Mouse (Mus musculus) neural tube, embryonic 13.5 days (tissue): ENCODE results near the gene Cdk18. TPM values are rescaled to one million over a fixed set of nuclear protein-coding genes. Genes with fewer than 3 reads are reported as not detected.

ENCODE experiments used
- ATAC-seq: fragments of 200-750 bp; cut with Nextera tagmentation; 2 replicates; pipeline ENCODE4 v1.8.0; 2017; ENCODE audit warnings: low read depth, mild to moderate bottlenecking, moderate TSS enrichment, moderate library complexity
- H3K27ac ChIP-seq: fragments of 300-500 bp; sonication (generic); replicated peaks from 2 replicates; pipeline ENCODE4 v1.5.1; 2015; ENCODE audit warnings: moderate library complexity, mild to moderate bottlenecking, inconsistent platforms
- H3K27me3 ChIP-seq: fragments of 300-500 bp; sonication (generic); 2 replicates; pipeline ENCODE4 v1.6.1; 2015; ENCODE audit warnings: mild to moderate bottlenecking, inconsistent platforms
- H3K36me3 ChIP-seq: fragments of 300-500 bp; sonication (generic); 2 replicates; pipeline ENCODE4 v1.6.1; 2015; ENCODE audit warnings: mild to moderate bottlenecking, inconsistent platforms
- H3K4me1 ChIP-seq: fragments of 300-500 bp; sonication (generic); replicated peaks from 2 replicates; pipeline ENCODE4 v1.6.1; 2015; ENCODE audit warnings: inconsistent platforms
- H3K4me2 ChIP-seq: fragments of 300-500 bp; sonication (generic); 2 replicates; pipeline ENCODE4 v1.6.1; 2015; ENCODE audit warnings: inconsistent platforms, mild to moderate bottlenecking, moderate library complexity
- H3K4me3 ChIP-seq: fragments of 300-500 bp; sonication (generic); 2 replicates; pipeline ENCODE4 v1.5.1; 2015; ENCODE audit warnings: mild to moderate bottlenecking, inconsistent platforms
- H3K9ac ChIP-seq: fragments of 300-500 bp; sonication (generic); 2 replicates; pipeline ENCODE4 v1.6.1; 2015; ENCODE audit warnings: moderate library complexity, mild to moderate bottlenecking, inconsistent platforms
- H3K9me3 ChIP-seq: fragments of 300-500 bp; sonication (generic); 2 replicates; pipeline ENCODE4 v1.6.1; 2016; ENCODE audit warnings: inconsistent platforms
- WGBS: fragments of 180-500 bp; shearing (Covaris S2); methylation state at CpG from one replicate; pipeline ENCODE4 v1.1.7; 2015; 5-methylcytosine and 5-hydroxymethylcytosine counted together
- polyA plus RNA-seq: library from polyadenylated mRNA; unstranded; fragments of >200 nt; fragmentation: Nextera tagmentation; extraction: Ambion mirVana; gene quantifications from 2 replicates; pipeline ENCODE4 v1.2.1, GENCODE M21; 2015

The Cdk18 gene
- polyA plus RNA-seq, 1 experiment from 2014 or later = 0.47 TPM

DNA sequence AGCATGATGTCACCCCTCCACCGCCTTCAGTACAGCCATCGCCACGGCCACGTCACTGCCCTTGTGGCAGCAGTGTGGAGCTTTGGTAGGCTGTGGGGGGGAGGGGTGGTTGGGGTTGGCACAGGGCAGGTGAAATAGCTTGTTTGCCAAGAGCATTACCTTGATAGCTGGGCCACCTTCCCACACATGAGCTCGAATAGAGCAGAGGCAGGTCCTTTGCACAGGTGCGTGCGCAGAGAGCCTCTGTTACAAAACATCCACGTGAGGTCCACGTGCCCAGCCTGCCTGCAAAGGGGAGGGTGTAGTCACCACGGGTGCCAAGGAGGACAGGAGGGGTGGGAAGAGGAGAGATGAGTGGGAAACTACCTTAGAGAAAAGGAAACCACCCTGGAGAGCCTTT is 63.9 kb downstream of the Cdk18 start:
- Histone ChIP-seq H3K4me1 (no peaks in the 10 kb centered on the region), H3K9ac (no peak overlapping the region), H3K4me3 (no peak overlapping the region), H3K36me3 (no peaks in the 10 kb centered on the region), H3K4me2 (no peak overlapping the region), H3K27ac (no peak overlapping the region), H3K9me3 (no peaks in the 10 kb centered on the region), H3K27me3 (peaks cover 4% of the 10 kb centered on the region; the same call in 1 of the 2 replicates)
- 89% methylated on average over 10 of the region's 10 CpGs for WGBS
- ATAC-seq = no peak

- H3K9ac ChIP-seq = no peak overlapping the region
- no peaks in the 10 kb centered on the region for H3K36me3 ChIP-seq
- H3K4me1 ChIP-seq = peaks cover 13% of the 10 kb centered on the region
- H3K27ac ChIP-seq = no peak overlapping the region
- H3K4me3 ChIP-seq = no peak overlapping the region
- 93% methylated on average over 3 of the region's 3 CpGs for WGBS
- no peak overlapping the region for H3K4me2 ChIP-seq
- no peak for ATAC-seq
- H3K9me3 ChIP-seq = no peaks in the 10 kb centered on the region
- H3K27me3 ChIP-seq = peaks cover 52% of the 10 kb centered on the region
These were observed 68.8 kb downstream of the Cdk18 start for GRCm38 (mm10) chr1:132070659-132071058.

DNA sequence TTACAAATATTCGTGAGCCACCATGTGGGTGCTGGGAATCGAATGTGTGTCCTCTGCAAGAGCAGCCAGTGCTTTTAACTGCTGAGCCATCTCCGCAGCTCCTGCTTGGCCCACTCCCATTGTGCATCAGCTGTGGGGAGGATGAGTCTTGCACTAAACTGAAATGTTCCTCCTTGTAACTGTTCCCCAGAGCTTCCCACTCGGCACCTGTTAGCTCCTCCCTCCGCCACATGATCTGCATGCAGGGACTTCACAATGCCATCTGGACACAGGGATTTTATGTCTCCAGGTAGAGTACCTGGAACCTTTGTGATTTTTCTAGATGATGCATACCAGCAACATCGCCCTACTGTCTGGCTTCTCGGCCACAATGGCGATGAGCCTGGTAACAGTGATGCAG is 70.0 kb downstream of the Cdk18 start:
- Histone ChIP-seq H3K4me2 (no peak overlapping the region), H3K27me3 (peaks cover 62% of the 10 kb centered on the region), H3K36me3 (no peaks in the 10 kb centered on the region), H3K9me3 (no peaks in the 10 kb centered on the region), H3K4me3 (no peak overlapping the region), H3K9ac (no peak overlapping the region), H3K27ac (no peak overlapping the region), H3K4me1 (peaks cover 13% of the 10 kb centered on the region)
- WGBS = 80% methylated on average over 8 of the region's 8 CpGs
- ATAC-seq = no peak

DNA sequence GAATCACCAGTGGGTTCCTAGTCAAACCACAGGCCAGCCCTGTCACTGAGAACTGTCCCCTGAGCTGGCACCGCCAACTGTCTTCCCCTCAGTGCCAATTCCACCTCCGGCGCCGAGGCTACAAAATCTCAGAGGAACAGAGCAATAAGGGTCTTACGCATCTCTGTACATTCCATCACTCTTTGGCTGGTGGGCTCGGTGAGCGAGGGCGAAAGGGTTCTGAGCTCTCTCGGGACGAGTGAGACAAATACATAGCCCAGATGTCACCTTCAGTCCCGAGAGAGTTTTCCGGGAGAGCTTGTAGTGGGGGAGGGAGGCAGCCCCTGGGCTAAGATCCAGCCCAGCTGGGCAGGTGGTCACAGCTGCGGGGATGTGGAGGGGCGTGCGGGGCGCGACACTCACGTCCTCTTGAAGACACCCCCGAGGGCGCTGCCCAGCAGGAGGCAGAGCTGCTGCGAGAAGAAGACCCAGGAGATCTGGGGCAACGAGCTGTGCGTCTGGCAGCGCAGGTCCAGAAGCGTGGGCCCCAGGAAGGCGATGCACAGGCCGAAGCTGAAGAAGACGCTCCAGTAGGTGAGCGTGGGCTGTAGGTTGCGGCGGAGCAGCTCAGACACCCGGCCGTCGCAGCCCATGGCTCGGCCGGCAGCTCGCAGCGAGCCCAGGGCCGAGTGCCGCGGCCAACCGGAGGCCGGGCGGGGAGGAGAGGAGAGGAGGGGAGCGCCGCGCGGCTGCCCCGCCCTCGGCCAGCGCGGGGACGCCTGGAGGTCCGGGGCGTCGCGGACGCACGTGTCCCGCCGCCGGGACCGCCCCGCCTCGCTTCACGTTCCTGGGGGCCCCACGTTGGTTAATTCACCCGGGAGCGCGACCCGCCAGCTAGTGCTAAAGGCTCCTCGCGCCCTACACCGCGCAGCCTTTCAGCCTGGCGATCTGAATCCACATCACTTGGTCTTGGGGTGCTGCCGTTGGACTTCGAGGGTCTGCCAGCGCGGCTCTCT is 71.9 kb downstream of the Cdk18 start, which contains the start of gene Mfsd4a:
Gene Mfsd4a, minus strand, starts transcription at position 802 of the 995 bp plus-strand sequence.
- Histone ChIP-seq H3K4me3 (peak within 1 kb of the TSS; percentile 48), H3K27me3 (peaks cover 62% of the 10 kb centered on the region), H3K36me3 (no peaks in the 10 kb centered on the region), H3K4me2 (peak within 1 kb of the TSS; percentile 94), H3K9ac (peak within 1 kb of the TSS; percentile 74), H3K27ac (no peak within 1 kb of the TSS), H3K9me3 (no peaks in the 10 kb centered on the region), H3K4me1 (peaks cover 13% of the 10 kb centered on the region)
- ATAC-seq = peak; percentile 73
- WGBS = 2% methylated on average over 53 of the region's 80 CpGs

DNA sequence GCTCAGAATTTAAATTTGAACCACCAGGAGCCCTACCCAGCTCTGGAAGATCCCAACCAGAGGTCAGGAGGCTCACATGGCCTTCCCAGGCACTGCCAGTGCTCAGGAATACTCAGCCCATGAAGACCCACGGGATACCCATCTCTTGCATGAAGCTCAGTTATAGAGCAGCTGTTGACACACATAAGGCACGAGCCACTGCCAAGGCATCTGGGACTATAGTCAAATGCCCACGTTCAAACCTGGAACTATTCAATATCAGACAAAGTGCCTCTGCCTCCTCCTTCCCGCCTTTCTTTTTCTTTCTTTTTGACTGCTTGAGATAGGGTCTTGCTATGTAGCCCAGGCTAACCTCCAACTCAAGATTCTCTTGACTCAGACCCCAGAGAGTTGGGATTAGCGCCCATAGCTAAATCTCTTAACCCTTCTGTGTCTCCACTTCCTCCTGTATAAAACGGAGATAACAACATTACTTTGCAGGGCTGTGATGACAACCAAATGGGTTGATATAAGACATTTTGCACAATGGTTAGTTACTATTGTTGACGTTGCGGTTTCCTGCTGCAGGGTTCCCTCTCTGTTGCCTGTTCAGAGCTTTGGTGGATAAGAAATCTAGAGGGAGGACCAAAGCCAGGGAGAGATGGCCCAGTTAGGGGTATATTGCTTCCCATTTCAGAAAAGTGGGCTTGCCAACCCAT is 73.9 kb downstream of the Cdk18 start:
- Histone ChIP-seq H3K9ac (no peak overlapping the region), H3K36me3 (no peaks in the 10 kb centered on the region), H3K4me3 (no peak overlapping the region), H3K4me1 (peaks cover 13% of the 10 kb centered on the region), H3K4me2 (no peak overlapping the region), H3K27me3 (peaks cover 59% of the 10 kb centered on the region), H3K27ac (no peak overlapping the region), H3K9me3 (no peaks in the 10 kb centered on the region)
- 77% methylated on average over 8 of the region's 8 CpGs for WGBS
- no peak for ATAC-seq

DNA sequence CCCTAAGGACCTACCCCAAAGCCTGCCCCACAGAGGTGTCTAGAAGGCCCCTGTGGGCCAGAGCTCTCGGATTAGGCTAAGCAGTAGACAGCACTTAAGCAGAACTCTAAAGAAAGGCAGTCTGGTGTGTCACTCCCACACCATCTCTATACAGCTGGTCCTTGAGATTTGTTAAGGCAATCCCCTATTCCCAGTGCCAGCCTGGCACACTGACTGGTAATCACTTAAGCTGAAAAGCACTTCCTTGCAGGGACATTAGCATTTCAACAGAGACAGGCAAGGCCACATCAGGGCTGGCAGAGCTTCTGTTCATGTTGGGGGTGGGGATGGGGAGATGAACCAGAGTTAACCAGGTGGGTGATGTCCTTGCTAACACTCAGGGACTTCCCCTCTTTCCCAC is 74.5 kb downstream of the Cdk18 start:
- Histone ChIP-seq H3K9me3 (no peaks in the 10 kb centered on the region), H3K27ac (no peak overlapping the region), H3K27me3 (peaks cover 53% of the 10 kb centered on the region), H3K9ac (no peak overlapping the region), H3K4me3 (no peak overlapping the region), H3K4me2 (no peak overlapping the region), H3K4me1 (peaks cover 13% of the 10 kb centered on the region), H3K36me3 (no peaks in the 10 kb centered on the region)
- 39% methylated on average over 1 of the region's 1 CpGs for WGBS
- ATAC-seq = no peak

DNA sequence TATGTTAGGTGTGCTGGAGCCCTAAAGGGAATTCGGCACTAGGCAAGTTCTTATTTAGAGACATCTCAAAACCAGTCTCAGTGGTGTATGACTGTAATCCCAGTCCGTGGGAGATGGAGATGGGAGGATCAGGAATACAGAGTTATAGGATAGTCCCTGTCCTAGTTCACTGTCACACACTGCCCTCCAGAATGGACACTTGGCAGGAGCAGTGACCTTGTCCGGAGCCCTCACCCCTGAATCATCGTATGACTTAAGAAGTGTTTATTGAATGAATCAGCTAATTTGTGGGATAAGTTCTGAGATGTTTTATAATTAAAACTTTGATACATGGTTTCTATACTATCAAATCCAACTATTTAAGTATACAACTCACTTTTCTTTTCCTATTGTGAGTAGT is 76.4 kb downstream of the Cdk18 start:
- Histone ChIP-seq H3K27me3 (peaks cover 34% of the 10 kb centered on the region), H3K4me3 (no peak overlapping the region), H3K4me1 (peaks cover 13% of the 10 kb centered on the region), H3K9me3 (no peaks in the 10 kb centered on the region), H3K4me2 (no peak overlapping the region), H3K27ac (no peak overlapping the region), H3K9ac (no peak overlapping the region), H3K36me3 (no peaks in the 10 kb centered on the region)
- WGBS = 82% methylated on average over 4 of the region's 4 CpGs
- no peak for ATAC-seq

Other genes starting within 250 kb of the Cdk18 start
- 52.3 and 57.8 TPM in 2 replicates for gene Nucks1, start 229.2 kb downstream of the Cdk18 start, polyA plus RNA-seq
- gene Slc45a3, start 176.7 kb downstream of the Cdk18 start, polyA plus RNA-seq = 4.7 and 5.9 TPM in 2 replicates
- 13.1 and 14.2 TPM in 2 replicates for gene Elk4, start 132.1 kb downstream of the Cdk18 start, polyA plus RNA-seq
- 7.5 and 8.0 TPM in 2 replicates for gene Mfsd4a, start 71.6 kb downstream of the Cdk18 start, polyA plus RNA-seq
- gene Lemd1, start 51.7 kb upstream of the Cdk18 start, polyA plus RNA-seq = 19.1 and 22.6 TPM in 2 replicates
- gene AC124108.1, start 51.8 kb upstream of the Cdk18 start, polyA plus RNA-seq = 2.7 and 3.5 TPM in 2 replicates
- gene Gm10188, start 90.1 kb upstream of the Cdk18 start, polyA plus RNA-seq = not detected in 2 replicates
- gene Klhdc8a, start 158.9 kb upstream of the Cdk18 start, polyA plus RNA-seq = 4.6 and 6.1 TPM in 2 replicates
- gene Nuak2, start 176.4 kb upstream of the Cdk18 start, polyA plus RNA-seq = 9.0 and 10.5 TPM in 2 replicates